Mouse (Mus musculus) G1E (cell line): Measurements from ENCODE around the gene Ddx21.

ENCODE experiments used
- CTCF ChIP-seq: IDR thresholded peaks from 2 replicates; pipeline ENCODE4 v1.5.1; 2012; ENCODE audit warnings: low read depth, low read length, inconsistent platforms, mixed read lengths
- POLR2AphosphoS5 ChIP-seq: IDR thresholded peaks from 2 replicates; pipeline ENCODE4 v1.6.1; 2012; ENCODE audit warnings: low read depth, low read length, inconsistent platforms; ENCODE audit not compliant: insufficient replicate concordance

DNA sequence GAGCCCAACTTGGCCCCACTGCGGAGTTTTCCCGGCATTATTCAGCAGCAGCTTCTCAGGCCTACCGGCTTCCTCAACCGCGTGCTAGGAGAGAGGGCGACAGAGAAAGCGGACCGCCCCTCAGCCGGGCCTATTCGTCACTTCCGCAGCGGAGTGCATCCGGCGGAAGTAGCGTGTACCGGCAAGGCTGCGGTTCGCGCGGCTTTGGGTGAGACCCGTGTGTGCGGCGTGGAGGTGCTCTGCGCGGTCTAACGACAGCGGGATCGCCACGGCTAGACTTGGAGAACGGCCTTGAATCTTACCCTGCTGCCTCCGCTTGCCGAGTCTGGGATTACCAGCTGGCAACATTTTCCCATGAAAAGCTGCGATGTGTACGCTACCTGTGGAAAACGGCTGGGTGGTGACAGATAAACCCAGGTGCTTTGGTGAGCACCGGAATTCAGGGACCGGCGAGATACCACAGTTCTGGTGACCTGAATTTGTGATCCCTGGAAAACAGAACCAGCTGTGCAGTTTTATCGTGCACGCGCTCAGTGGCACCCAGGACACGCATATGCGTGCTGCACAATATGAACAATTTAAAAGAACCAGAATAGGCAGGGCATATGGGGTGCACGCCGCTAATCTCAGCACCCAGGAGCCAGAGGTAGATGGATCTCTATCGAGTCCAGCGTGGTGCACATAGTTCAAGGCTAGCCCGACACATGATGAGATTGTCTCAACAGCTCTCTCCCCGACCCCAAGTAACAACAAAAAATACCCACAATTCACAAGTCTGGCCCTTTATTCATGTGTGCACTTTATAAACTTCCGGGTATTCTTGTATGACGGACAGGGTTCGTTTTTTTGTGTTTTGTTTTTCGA is at the start of gene Ddx21:
- no peak for TF ChIP-seq POLR2AphosphoS5
- no peak for TF ChIP-seq CTCF
